Mouse (Mus musculus) cerebellum, adult 11 months (tissue): ENCODE results near the gene Svs2.
"Not testable (repeated sequence)": the region's sequence is repeated elsewhere in the genome, so short reads cannot be mapped to it uniquely, and the experiment has no call there.

Source experiments
- DNase-seq: peaks from one replicate; pipeline ENCODE4 v3.0.0; 2022

Gene Svs2

DNA sequence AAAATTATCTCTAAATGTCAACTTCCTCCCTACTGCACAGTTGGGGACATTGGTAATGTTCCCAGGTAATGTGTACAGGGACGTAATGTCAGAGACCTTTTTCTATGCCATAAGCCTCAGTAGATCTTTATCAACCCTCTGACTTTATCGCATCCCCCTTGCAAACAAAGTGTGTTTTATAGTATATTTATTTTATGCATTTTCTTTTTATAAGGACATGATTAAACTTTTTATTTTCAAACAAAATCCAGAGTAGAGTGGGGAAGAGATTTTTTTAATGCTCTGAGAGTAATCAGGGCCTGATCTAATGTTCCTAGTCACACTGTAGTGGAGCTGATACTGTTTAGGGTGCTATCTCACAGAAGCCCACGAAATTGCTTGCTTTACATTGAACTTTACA lies at the start of gene Svs2:
TSS of gene Svs2 (minus strand) at position 101 of the 400 bp plus-strand sequence.
- DNase-seq: no peak

DNA sequence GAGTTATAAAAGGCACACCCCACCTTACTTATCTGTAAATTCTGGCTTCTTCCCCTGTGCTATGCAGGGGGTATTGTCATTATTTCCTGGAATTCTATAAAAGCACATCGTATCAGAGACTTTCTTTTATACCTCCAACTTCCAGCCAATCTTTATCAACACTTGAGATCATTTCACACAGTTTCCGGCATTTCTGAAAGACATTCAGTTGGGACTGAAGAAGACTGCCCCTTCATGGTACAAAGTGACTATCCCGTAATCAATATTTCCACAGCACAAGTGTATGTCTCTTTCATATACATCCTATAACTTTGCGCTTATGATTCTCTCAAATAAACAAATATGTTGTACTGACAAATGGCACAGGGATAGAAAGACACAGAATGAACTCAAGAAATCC lies 40.1 kb upstream of the Svs2 start, which contains the start of gene Svs4:
TSS of gene Svs4 (minus strand) at position 101 of the 400 bp plus-strand sequence.
- no peak for DNase-seq

DNA sequence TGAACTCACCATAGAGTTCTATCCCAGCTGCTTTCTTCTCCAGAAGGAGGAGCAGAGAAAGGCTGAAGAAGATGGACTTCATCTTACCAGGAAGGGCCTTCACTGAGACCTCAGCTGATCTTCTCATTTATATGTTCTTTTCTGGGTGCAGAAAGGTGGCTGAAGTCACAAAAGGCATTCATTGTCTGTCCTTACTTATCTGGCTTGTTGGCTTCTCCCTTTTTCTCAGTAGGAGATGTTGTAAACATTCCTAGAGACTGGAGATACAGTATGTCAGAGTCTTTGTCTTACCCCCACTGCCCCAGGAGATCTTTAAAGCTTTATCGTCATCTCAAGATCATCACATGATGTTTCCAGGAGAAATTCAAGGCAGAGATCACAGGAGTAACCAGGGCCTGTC lies 18.3 kb upstream of the Svs2 start, which contains the start of gene Svs3b:
TSS of gene Svs3b (minus strand) at position 101 of the 400 bp plus-strand sequence.
- not testable (repeated sequence) for DNase-seq

DNA sequence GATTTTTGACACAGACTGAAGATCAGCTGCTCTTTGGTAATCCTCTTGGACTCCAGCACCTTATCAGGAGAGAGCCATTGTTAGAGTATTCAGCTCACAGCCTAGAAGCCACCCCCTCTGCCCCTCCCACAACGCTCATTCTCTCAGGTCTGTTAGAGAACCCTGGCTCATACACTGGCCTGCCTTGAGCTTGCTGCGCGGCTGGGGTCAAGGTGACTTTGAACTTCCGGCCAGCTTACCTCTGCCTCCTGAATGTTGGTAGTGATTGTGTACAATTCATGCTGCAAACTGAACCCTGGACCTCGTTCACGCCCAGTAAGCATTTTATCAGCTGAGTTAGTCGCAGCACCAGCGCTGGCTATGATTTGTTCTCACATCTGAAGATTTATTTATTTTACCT lies 5.6 kb downstream of the Svs2 start:
- no peak for DNase-seq

DNA sequence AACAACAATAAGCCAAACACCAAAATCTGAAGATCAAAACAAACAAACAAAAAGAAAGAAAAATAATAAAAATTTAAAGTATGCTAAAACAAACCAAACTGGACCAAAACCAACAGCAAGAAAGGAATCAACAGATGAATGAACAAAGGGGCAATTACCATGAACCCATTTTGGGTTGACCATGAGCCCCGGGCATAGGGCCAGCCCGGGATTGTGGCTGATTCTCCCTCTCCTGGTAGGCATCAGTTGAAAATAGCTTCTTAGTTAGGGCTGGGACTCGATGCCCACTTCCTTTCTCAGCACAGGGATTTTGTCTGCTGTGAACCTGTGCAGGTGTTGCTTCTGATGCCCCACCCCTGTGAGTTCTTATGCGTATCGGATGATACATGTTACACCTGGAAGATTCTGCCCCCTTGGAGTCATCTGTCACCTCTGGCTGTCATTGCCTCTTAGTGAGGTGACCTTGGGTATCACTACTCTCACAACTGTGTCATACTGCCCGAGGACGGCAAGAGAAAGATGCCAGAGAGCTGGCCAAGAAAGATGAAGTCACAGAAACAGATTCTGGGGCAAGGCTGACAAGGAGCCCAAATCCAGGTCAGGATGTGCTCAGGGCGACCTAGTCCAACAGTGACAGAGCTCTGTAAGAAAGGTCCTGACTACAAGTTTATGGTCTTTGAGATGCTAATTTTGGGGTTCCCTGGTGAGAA lies 9.8 kb downstream of the Svs2 start:
- no peak for DNase-seq

DNA sequence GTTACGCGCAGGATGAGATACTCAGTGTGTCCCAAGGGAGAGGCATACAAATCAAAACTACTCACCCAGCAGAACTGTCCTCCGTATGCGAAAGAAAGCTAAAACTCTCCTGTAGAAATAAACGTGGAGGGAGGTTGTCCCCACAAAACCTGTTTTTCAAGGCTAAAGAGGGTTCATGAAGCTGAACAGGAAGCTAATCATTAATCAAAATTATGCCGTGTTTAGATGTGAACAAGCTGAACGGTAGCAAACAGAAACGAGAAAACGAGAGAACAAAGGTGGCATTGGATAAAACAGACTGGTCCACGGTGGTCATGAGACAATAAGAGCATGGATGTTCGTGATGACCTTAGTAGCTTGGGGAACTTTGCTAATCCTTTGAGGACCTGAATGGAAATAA lies 16.7 kb downstream of the Svs2 start, which contains the start of gene Wfdc15b:
TSS of gene Wfdc15b (minus strand) at position 139 of the 400 bp plus-strand sequence.
- no peak for DNase-seq

DNA sequence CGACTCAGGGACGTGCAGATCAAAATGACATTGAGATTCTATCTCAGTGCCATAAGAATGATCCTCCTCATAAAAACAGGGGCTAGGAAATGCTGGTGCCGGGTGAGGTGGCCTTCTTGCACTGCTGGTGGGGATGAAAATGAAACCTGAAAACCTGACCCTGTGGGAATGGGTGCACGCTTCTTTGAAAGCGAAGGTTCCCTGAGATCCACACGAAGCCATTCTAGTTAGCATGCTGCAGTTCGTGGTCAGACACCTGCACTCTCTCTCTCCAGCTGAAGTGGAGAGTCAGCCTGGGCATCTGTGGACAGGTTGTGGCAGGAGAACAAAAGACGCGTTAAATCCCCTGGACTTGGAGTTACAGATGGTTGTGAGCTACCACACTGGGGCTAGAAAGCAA lies 19.0 kb downstream of the Svs2 start:
- no peak for DNase-seq

DNA sequence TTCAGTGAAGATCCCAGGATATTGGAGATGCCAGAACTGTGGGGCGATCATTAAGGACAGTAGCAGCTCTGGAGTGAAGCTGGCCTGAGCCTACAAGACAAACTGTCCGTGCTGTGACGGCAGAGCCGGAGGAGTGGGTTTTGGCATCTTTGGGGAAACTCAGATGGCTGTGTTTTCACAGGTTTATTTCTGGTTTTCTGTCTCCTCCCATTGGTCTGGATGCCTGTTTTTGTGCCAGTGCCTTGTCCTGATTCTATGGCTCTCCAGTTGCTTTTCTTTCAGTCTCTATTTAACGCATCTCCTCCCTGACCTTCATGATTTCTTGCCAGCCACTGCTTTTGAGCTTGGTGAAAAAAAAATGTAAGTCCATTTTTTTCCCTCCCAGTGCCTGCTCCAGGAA lies 25.6 kb downstream of the Svs2 start:
- no peak for DNase-seq

DNA sequence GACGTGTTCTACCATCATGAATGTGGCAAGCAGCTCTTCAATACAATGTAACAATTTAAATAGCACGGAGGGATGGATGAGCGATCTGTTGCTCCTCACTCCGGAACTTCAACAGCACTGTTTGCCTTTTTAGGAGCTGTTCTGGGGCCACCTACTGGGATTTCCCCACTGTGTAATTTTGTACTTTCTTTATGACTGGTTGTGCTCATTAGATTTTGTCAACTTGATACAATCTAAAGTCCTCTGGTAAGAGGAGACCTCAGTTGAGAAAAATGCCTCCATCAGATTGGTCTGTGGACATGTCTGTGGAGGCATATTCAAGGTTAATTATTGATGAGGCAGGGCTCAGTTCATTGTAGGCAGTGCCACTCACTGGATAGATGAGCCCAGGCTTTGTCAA lies 27.4 kb downstream of the Svs2 start:
- no peak for DNase-seq

DNA sequence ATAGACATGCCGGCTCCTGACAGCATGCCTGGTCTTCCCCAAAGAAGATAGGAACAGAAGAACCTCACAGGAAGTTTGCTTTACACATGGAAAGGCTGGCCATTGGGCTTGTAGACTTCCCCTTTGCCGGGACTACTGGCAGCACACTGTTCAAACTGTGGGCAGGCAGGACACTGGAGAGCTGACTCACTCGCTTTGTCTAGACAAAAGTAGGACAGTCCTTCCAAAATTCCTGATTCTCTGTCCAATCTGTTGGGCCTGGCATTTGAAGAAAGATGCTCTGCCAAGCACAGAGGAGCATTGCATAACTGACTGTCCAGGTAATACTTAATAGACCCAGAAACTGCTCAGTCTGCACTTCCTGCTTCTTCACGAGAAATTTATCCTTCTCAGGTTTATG lies 31.6 kb downstream of the Svs2 start:
- DNase-seq: peak; percentile 61

DNA sequence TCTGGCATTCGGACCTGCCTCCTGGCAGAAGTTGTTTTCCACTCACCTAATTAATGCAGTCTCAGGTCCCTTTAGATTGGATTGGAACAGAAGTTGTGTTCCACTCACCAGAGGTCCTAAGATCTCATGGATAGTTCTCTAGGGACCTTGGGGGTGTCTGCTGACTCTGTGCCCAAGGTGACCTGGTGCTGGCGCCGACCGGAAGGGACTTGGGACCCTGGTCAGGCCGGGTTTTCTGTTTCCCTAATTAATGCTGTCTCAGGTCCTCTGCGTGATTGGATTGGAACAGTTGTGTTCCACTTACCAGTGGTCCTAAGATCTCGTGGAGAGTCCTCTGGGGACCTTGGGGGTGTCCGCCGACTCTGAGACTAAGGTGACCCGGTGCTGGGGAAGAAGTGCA lies 32.3 kb downstream of the Svs2 start:
- not testable (repeated sequence) for DNase-seq

DNA sequence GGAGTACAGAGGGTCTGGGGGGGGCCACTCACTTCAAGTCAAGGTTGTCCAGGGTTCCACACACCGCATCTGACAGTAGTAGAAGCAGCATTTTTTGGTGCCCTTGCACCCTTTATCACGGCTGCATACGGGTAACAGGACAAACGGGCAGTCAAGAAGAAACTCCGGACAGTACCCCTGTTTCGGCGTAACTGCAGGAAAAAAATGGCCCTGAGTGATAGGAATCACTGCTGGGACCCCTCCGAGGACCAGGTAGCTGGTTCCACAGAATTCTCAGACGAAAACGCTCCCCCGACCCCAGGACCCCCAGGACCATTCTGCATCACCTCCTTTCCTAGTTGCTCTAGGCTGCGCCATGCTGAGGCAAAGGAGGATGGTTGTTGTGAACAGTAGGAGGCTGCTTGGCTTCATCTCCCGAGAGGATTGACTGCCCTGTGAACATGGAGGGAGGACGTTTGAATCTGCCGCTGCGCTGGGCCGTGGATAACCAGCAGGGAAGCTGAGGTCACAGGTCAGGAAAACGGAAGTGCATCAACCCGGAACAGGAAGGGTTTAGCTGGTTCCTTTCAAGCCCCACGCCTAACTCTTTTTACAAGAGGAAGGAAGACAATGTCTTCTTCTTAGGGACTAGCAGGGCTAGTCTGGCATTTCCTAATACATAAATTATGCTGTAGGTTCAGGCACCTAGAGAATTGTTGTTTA lies 38.5 kb downstream of the Svs2 start, which contains the start of gene Wfdc15a:
TSS of gene Wfdc15a (minus strand) at position 505 of the 702 bp plus-strand sequence.
- no peak for DNase-seq

DNA sequence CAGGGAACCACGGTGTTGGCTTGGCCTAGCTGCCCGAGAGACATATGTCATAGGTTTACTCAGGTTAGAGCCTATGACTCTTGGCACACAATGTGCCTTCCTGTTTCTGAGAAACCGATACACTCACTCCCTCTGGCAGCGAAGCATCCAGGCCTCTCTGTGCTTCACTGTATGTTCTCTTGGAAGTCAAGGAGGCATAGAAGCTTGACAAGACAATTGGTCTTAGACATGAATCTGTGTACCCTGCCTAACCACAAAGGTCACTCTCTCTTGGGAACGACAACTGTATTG lies 41.6 kb downstream of the Svs2 start:
- no peak for DNase-seq

DNA sequence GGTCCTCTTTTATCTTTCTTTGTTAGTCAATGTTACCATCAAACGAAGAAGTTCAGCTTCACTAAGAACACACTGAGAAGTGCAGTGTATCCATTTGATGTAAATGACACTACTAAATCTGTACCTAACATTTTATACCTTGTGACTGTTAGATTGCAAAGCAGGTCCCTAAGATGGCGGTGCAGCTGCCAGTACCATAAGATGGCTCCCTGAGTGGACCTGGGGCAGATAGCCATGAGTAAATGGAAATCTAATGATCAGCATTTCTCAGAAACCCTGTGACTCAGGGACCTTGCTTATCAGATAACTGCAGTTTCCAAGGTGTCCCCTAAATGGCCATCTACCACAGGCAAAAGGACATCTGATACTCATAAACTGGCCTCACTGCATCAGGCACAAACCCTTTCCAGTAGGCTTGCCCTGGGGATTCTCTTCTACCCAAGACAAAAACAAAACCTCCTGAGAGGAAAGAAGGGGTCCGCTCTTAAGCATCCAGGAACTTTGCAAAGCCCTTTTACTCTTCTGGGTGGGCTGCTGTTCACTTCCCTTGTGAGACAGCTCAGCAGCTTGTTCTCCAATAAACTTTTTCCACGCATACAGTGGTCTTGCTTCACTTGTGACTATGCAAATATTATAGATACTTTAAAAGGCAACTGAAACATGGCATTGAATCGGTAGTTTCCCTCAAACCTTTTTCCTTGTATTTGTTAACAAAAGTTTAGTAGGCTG lies 42.1 kb downstream of the Svs2 start:
- no peak for DNase-seq

DNA sequence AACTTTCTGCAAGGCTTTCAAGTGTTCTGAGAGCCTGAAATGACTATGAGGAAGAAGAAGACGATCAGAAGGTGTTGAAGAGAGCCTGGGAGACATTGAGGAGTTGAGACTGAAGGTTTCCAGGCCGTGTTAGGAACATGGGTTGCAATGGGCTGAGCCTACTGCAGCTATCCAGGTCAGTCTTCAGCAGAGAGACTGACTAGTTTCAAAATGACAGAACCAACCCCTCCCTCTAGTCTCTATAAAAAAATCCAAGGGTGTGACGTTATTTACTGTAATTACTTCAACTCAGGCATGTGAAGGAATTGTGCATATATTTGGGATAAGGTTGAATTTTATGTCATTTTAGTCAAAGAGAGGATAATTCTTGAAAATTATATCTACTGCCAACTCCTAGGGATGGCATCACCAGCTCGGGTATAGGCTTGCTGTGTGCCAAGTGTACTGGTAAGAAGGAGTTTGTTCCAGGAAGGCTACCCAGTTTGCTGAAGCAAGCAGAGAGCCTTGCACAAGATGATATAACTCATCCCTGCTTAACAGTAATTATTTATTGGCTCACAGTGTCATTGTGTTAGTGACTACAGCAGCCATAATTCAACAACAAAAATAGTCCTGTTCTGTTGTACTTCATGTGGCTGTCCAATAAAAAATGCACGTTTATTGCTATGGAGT lies 43.2 kb downstream of the Svs2 start:
- no peak for DNase-seq

DNA sequence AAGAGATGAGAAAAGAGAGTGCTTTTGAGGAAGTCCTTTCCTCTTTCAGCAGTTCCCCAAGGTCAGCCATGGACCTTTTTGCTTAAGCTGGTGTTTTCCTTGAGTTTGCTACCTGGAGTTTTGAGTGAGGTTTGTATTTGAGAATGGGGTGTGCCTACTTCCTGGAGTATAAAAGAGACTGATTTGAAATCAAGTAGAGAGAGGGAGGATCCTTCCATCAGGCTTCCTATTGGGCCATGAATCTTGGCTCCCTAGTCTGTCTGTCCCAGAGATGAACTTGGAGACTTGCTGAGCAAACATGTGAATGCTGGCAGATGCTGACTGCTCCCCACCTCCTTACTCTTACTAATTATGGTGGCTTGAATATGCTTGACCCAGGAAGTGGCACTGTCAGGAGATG lies 46.0 kb downstream of the Svs2 start:
- no peak for DNase-seq

DNA sequence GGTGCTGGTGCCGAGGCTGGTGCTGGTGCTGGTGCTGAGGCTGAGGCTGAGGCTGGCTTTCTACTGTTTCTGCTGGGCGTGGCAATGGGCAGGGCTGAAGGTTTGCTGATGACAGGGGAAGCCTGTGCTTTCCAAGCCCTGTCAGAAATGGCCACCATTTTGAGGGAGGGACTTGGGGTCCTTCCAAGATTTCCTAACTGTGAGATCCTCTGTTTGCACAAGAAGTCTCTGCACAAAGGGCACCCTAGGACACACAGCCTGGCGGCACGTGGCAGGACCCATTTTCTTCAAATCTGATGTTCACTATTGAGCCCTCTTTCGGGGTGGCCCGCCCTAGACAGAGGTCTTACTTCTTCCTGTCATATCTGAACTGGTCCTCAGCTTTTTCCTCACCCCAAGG lies 47.7 kb downstream of the Svs2 start, which contains the start of gene Wfdc12:
TSS of gene Wfdc12 (minus strand) at position 33 of the 400 bp plus-strand sequence.
- no peak for DNase-seq

DNA sequence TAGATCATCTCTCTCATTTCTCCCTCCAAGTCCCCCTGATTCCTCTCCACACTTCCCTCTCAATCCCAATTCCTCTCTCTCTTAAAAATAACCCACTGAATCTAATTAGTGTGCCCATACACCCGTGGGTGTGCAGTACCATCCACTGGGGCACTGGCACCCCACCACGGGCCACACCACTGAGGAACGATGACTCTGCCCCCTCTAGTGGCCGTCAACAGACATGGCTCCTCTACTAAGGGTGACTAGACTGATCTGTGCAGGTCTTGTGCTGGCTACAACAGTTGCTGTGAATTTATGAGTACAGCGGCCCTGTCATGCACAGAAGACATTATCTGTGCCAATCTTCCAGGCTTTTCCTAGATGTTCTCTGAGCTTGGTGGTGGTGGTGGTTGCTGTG lies 49.5 kb downstream of the Svs2 start:
- no peak for DNase-seq
